Mouse (Mus musculus): ENCODE measurements around the gene Nptx1.

The Nptx1 gene

DNA sequence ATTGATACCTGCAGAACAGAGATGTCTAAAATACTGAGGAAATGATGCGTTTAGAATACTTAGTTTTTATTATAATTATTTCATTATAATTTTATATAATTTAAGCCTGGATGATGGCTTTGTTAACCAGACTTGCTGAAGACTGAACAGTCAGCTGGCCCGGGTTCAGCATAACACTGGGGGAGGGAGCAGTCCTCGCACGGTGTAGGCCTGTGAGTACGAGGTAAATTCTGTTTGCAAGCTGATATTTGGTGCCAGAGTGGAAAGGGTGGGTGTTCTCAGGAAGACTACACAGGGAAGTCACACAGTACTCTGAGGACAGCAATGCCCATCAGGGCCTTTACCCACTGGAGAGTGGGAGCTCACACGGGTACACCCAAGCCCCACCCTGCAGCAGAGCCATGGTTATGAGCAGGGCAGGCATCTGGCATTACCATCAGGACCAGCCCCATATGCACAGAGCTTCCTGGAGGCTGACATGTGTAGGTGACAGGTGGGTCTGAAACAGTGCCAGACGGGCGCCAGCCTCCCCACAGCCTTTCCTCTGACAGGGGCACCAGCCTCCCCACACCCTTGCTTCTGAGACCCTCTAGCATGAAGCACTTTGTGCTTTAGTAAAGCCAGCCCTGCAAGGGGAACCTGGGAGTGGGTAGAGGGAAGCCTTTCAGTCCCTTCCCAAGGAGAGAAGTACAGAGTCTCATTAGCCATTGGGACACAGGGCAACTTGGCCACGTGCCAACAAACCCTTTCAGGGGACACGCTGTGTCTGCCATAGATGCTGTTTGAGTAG is 3.2 kb upstream of the Nptx1 start:
- peak; percentile 71 for DNase-seq

DNA sequence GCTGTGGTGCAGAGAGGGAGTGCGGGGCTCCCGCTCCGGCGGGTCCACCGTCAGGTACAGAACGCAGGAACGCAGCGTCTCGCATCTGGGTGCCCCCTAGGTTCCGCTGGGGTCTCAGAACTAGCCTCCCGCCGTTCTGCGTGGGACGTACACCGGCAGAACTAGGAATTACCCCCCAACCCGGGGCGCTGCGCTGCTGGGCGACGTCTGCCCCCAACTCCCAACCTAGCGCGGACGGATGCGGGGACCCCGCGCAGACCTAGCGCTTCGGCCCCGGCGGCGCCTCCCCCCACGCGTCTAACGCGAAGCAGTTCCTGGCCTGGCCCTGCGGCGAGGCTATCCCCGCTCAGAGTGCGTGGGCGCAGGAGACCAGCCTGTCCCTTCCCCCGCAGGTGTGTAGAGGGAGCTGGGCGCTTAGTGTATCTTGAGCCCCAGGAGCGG is 1.8 kb upstream of the Nptx1 start:
- DNase-seq: peak; percentile 53

DNA sequence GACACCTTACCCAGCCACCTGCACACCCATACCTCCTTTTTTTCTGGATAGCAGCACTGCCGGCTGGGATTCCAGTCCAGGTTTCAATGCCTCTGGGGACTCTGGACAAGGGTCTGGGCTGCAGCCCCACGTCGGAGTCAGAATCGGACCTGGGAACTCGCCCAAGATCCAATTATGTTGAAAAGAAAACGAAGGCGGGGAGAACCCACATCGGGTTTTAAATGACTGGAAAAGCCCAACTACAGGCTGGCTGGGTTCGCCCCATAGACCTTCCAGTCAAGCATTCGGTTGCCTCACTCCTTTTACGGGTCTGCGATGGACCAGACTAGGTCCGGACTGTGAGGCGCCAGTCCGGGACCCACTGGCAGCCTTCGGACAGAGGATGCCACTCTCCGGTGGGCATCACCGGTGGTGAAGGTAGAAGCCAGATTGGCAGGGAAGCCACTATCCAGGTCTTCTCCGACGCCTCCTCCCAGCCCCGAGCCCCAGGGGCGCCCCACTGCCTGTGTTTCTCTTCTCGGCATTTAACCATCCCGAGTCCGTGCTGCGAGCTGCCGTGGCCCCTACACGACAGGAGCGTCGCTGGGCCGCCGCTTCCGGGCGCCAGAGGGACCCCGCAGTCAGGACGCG is 1.3 kb upstream of the Nptx1 start:
- DNase-seq: peak; percentile 54

DNA sequence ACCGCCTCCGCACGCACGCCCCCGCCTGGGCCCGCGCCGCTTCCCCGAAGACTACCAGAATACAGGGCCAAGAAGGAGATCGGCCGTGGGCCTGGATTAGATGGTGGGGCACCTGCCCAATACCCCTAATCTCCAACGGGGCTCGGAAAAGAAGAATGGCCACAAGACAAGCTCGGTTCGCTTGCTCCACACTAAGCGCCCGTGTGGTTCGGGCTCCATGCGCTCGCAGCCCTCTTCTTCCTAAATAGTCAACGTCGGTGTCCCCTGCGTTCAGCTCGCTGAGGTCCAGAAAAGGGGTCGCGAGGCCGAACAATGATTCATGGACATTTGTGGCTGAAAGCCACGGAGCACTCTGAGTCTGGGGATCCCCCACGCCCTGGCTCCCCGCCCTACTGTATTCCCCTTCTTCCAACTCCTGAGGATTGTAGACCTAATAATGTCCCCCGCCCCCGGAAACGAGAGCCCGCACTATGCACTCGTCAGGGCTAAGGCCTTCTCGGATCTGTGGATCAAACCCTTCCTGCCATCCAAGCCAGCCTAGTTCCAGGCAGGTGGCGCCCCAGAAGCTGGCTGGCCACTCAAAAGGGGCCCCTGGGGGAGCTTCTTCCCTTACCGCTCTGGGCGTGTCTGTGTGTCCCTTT is 518 bp upstream of the Nptx1 start:
- peak; percentile 73 for DNase-seq

DNA sequence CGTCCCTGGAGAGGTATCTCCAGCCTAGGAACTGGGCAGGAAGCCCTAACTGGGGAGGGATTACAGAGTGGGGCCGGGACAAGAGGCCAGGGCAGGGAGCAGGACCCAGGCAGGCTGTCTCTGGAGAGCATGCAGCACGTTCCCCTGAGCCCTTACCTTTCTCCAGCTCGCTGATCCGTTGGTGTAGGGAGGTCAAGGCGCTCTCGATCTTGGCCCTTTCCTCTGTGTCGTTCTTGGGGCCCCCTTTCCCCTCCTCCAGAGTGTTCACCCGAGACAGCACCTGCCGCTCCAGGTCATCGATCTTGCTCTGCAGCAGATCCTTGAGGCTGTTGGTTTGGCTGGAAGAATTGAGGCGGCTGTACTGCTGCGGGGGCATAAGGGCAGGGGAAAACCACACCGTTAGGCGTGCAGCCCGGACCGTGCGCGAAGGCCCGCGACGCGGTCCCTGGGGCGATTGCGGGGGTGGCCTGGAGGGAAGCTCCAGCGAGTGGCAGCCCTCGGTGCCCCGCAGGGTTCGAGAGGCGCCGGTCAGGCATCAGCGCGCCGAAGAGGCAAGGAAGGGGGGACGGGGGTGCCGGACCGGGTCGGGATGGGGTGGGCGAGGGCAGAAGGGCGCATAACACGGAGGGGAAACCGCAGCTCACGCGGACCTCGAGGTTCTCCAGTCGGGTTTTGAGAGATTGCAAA is 914 bp downstream of the Nptx1 start:
- DNase-seq: peak; percentile 73

DNA sequence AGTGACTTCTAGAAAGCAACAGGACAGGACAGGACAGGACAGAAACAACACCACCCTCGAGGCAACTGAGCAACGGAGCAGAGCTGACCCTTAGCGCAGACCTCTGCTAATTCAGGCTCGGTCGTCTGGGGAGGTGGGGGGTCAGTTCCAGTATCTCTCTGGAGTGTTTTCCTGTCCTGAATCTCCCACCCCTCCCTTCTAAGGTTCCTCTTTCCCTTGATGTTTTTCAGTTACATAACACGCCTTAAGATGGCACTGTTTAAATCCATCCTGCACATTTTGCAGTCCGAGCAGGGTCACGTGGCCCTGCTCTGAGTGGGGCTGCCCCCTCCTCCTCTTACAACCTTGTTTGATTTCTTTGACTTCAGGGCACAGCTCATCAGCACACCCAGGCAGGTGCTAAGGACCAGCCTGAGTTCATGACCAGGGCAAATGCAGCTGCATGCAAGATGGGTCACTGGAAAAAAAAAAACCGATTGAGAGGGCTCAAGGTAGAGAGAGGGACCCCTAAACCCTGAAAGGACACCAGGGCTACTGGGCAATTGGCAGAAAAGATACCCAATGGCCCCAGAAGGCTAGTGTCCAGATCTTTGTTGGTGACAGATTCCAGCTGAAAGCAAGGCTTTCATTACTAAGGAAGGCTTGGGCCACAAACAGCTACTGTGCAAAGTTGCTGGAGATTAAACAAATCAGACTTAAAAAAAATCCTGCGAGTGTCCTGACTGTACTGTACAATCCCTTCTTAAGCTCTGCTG is 1.6 kb downstream of the Nptx1 start:
- peak; percentile 85 for DNase-seq

DNA sequence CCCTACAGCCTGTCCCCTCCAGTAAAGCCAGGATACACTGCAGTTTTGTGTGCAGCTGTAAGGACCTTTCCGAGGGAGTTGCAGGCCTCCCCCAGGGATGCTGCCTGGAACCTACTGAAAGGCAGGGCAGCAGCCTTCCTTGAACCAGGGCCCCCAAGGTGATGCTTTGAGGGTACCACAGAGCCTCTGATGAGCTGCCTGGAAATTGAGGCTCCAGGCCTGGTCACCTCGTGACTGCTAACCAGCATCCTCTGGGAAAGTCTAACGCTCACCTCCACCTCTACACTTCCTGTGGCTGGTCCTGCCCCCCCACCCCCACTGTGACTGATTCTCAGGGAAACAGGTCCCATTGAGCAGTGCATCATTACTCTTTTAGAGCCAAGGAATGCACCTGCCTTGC is 2.3 kb downstream of the Nptx1 start:
- DNase-seq: no peak

DNA sequence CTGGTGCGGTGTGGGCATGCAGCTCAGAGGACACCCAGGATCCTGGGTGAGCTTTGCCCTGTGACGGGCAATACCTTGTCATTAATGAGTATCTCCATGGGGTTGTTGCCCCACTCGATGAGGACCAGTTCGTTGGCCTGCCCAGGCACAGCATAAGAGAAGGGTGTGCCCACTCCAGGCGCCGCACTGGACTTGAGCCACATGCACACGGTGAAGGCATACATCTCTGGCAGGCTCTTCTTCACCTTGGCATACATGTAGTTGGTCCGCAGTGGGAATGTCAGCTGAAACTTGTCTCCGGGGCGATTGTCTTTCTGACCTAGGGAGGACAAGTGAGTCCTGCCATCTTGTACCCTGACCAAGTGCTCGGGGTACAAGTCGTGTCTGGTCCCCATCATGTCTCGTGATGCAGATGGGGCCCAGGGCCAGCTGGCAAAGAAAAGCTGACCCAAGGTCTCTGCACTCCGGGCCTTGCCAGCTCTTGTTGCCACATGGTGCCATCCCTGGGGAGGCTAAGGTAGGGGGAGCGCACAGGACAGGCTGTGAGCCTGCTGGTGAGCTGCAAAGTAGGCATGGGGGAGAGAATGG is 2.9 kb downstream of the Nptx1 start:
- peak; percentile 83 for DNase-seq

DNA sequence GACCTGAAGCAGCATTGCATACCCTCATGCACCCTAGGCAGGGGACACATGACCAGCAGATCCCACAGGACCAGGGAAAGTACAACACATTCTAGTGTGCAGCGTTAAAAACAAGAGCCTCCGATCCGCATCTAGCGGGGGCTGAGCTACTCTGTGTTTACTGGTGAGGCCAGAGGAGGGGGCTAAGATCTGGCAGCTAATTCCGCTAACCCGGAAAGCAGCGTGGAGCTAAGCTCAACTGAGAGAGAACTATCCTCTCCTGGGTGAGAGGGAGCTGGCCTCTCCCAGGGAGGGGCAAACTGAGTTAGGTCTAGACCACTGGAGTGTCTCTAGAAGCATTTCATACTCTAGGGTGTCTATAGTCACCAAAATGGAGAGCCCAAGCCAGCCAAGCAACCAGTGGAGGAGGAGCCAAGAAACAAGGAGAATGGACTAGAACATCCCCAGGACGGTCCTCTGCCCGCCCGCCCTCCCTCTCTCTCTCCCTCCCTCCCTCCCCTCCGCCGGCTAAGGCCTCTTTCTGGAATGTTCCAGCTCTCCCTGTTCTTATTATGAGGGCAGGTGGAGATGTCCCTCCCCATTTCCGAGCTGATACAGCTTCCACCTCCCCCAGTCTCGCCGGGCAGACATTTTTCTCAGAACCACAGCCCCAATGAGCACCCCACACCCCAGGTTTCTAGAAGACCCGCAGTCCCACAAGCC is 3.6 kb downstream of the Nptx1 start:
- DNase-seq: peak; percentile 65

DNA sequence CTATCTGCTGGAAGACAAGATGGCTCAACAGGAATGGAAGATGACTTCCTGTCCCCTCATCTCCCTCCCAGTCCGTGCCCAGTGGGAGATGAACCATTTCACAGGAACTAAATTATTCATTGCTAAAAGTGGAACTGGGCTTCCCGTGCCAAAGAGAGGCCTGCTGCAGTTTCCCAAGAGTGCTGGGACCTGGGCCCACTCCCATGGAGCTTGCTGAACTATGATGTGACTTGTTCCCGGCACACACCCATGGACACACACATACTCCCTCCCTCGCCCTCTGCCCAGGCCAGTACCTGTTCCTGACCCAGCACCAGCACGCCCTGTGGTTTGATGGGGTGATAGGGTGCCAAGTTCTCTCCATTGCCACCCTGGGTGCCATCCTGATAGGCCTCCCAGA is 4.7 kb downstream of the Nptx1 start:
- DNase-seq: peak; percentile 84

DNA sequence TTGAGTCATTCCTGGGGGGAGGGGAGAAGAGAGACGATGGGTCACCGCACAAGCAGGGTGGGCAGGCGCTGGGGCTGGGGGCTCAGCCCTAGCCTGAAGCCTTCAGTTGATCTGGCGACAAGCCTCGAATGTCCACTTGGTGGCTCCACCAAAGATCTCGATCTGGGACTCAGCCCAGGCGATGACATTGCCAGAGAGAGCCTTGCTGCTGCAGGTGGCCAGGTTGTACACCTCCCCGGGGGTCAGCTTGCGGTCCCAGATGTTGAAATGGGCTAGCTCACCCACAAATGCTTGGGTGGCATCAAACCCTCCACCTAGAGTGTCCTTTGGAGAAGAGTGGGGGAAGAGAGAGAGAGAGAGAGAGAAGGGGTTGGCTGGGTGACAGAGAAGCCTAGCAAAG is 5.2 kb downstream of the Nptx1 start:
- DNase-seq: peak; percentile 77

DNA sequence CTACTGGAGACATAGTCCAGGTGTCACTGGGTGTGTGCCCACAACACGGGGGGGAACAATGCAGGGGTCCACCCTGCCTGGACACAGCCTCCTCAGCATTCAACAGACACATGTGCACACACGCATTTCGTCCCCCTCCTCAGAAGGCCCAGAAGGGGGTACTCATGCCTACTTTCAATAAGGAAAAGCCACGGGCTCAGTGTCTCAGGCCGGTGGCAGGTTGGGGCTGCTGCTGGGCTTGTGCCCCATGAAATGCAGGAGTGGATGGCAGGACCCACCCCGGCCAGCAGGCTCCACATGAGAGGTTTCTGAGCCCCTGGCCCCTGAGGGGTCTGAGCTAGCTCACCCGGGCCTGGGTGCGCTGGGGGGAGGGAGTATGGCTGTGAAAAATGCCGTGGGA is 6.5 kb downstream of the Nptx1 start:
- no peak for DNase-seq

DNA sequence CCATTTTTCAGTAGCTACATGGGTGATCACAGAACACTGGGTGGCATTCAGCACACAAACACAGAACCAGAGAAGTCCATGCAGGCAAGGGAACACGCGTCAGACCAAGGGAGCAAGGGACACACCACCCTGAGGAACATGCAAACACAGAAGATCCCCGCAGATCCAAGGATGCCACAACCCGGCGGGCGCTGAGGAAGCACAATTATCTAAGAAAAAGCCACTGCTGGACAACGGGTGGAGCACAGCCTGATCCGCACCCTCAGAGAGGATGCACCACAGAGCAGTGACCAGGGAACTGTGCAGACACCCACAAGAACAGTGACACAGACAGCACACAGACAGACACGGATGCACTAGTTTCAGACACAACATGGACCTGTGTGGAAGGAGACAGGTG is 7.0 kb downstream of the Nptx1 start:
- no peak for DNase-seq

DNA sequence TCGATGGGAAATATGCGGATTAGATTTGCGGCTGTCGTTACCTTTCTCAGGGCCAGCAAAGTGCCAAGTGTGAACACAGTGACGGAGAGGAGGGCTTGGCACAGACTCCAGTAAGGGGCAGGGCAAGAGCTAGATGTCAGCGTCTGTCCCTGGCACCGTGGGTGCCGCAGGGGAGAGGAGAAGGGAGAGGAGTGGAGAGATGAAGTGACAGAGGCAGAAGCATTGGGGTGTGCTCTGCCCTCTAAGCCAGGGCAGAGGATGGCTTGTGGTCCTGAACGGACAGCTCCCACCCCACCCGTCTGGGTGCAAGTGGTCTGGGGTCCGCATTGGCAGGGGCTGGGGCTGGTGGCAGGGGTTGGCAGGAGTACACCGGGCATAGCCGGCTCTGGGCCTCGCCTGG is 7.6 kb downstream of the Nptx1 start:
- DNase-seq: peak; percentile 77

DNA sequence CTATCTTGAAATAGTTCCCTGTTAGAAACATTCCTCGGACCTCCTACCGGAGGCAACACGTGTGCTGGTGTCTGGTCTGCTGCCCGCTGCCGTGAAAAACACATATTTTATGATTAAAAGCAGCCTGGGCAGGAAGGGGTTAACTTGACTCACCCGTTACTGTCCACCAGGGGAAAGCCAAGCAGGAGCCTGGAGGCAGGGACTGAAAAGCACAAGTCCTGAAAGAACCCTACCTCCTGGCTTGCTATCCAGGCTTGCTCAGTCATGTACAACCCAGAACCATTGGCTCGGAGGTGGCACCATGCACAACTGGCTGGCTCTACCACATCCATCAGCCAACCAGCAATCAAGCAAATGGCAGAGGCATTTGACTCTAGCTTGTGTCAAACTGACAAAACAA is 13.8 kb downstream of the Nptx1 start:
- DNase-seq: no peak

DNA sequence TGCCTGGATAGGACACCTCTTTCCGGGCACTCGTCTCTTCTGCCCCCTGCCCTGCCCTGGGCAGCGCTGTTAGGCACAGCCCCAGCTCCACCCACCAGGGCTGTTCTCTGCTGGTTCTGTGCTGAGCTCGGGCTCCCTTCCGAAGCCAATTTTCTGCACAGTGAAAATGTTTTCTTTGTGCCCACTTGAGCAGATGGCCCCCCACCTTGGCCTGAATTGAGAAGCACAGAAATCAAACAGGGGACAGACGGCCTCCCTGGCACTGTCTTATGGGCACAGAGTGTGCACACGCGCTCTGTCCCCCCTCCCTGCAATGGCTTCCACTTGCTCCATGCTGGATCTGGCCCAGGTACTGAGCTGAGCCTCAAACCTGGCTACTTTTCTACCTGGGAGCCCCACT is 15.1 kb downstream of the Nptx1 start:
- peak; percentile 91 for DNase-seq

DNA sequence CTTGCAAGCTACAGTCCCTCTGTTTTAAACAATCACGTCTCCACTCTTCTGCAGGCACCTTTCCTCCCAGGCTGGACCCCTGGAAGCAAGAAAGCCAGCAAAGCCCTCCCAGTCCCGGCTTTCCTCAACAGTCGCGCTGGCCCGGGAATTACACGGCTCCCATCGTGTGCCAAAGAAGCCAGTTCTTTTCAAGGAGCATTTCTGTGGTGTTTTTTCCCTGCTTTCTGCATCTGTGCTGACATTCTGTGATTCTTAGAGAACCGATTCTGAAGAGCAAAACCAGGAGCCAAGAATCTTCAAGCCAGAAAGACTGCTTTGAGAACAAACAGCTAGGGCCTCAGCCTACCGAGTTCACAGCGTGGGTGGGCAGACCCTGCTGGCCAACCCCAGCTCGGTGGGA is 18.6 kb downstream of the Nptx1 start:
- no peak for DNase-seq

DNA sequence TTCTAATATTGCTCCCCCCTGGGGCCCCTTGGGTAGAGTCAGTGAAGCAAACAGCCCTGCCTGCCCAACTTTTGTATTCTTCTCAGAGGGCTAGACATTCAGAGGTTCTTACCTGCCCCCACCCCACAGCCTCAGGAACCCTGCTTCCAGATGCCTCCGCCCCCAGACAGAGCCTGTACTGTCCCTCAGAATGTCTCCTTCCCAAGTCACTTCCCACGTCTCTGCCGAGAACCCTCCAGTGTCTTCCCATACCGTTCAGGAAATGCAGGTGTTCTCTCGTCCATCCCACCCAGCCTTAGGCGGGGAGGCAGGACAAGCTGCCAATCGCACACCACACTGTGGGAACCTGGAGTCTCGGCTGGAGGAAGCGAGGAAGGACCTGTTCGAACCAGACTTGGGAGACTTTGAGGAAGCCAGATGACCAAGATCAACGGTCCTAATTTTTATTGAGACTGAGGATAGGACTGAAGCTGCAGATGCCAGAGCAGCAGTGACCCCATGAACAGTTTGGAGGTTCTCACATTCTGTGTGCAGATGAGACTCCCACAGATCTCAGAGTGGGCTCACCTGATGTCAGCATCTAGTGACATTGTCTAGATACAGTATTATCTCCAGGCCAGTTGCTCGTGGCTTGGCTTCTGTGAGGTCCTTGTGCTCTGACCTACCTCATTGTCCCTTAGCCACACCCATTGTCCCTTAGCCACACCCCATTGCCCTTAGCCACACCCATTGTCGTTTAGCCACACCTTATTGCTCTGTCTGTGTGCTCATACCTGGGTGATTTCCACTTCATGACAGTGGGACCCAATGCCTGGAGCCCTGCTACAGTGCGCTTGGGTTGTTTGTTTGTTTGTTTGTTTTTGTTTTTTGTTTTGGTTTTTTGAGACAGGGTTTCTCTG is 21.2 kb downstream of the Nptx1 start:
- peak; percentile 55 for DNase-seq

DNA sequence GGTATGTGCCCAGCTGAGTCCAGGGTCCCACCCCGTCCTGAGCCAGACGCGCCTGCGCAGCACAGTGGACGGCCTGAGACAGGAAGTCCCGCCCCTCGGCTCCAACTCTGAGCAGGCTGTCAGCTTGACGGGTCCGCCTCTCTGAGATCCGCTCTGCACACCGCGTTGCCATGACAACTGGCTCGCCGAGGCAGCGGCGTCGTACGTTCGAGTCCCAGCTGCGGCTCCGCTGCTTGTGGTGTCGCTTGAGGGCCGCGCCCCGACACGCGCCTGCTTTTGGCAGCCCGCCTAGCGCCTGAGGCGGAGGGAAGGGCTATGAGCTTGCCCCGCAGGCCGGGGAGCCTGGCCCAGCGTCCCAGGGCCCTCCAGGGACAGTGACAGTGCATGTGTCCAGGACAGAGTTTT is 23.0 kb downstream of the Nptx1 start:
- peak; percentile 70 for DNase-seq

DNA sequence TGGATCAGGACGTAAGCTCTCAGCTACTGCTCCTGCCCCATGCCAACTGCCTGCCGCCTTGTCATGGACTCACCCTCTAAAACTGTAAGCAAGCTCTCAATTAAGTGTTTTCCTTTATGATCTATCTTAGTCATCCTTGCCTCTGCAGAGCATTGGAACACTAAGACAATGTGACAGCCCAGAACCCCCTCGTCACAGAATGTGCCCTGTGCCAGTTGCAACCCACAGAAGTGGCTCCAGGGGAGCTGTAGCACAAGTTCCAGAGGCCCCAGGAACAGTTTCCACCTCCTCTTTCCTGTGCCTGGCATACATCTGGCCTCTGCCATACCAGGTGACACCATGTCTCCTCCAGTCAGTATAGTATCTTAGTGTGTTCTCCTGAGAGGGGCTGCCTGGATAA is 24.2 kb downstream of the Nptx1 start:
- DNase-seq: no peak

DNA sequence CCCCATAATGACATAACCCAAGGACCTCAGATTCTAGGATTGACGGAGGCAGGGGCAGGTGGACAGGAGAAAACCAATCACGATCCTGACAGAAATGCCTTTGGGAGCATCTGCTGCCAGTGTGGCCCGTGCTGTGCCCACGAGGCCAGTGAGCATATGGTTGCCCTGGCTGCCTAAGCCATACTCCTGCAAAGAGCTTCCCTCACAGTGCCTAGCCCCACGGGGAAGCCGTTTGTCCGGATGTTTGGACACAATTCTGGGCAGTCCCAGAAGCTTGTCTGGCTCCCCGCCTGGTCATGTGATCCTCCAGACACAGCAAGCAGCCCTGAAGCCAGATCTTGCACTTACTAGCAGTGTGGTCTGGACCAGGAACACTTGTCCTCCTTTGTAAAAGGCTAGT is 24.8 kb downstream of the Nptx1 start:
- peak; percentile 99 for DNase-seq
